Comparison of ENCODE assay signal across 24 mouse cellular contexts in the genomic region with DNA sequence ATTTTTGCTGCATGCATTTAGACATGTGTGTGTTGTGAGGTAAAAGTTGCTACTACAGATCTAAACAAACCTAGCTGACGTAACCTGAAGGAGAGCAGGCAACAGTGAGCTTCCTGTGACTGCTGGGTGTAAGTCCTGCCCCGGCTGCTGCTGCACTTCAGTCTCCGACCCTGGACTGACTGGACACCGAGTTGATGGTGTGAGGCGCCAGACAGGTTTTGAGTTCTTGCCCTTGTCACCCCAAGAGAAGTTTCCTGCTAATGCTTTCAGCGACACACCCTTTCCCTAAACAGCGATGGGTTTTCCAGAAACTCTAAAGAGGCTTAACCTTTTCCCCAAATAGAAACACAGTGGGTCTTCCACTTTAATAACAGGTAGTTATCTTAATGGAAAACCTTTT.
DNase-seq lines count a peak whose midpoint lies in the region; ATAC-seq lines count a peak whose summit lies in the region.
"Had no signal": no experiment of that assay in that cellular context is flagged by ENCODE, and none has a peak within 500 bp of the region (broad histone marks: within the 10 kb centered on the region; RNA-seq: fewer than 3 reads in every experiment).

No protein-coding gene starts in this region.

- WGBS in hindbrain, embryonic 16.5 days = 91% methylated on average over 7 of the region's 7 CpGs

- no peaks in the 10 kb centered on the region for H3K27me3 ChIP-seq in hindbrain, embryonic 16.5 days (replicated peaks; ENCODE audit: control insufficient read depth, insufficient read depth, low read length)
- H3K27me3 ChIP-seq: limb, embryonic 12.5 days; liver, embryonic 13.5 days; megakaryocyte, embryonic 14.5 days; midbrain, embryonic 13.5 days had no signal

- intact Hi-C loops in heart, postnatal 10 days (cut with DNase I) = no loop called here

- H3K9ac ChIP-seq in hindbrain, embryonic 16.5 days (ENCODE audit: low read depth, low read length) = no peak overlapping the region
- H3K9ac ChIP-seq: limb, embryonic 12.5 days; liver, embryonic 13.5 days; midbrain, embryonic 13.5 days had no signal

- no peaks in the 10 kb centered on the region for H3K9me3 ChIP-seq in hindbrain, embryonic 16.5 days (ENCODE audit: control insufficient read depth, low read length)
- H3K9me3 ChIP-seq: forebrain, embryonic 10.5 days; hindbrain, embryonic 10.5 days; limb, embryonic 12.5 days; liver, embryonic 13.5 days; midbrain, embryonic 13.5 days had no signal

- H3K4me2 ChIP-seq in hindbrain, embryonic 16.5 days (ENCODE audit: low read length) = no peak overlapping the region
- H3K4me2 ChIP-seq: limb, embryonic 12.5 days; liver, embryonic 13.5 days; midbrain, embryonic 13.5 days had no signal

- no peak for ATAC-seq in hindbrain, embryonic 16.5 days
- ATAC-seq: CD4-positive, CD25-positive, alpha-beta regulatory T cell, adult 4 months; forebrain, embryonic 16.5 days; hindbrain, postnatal 0 days; midbrain, embryonic 13.5 days had no signal

- no peaks in the 10 kb centered on the region for H3K4me1 ChIP-seq in hindbrain, embryonic 16.5 days (ENCODE audit: control insufficient read depth, insufficient read depth, low read depth, low read length)
- H3K4me1 ChIP-seq: liver, embryonic 13.5 days; megakaryocyte, embryonic 14.5 days had no signal

- peak; percentile 30 for DNase-seq in adrenal gland, adult 8-10 months
- DNase-seq in adrenal gland, postnatal 14 days = no peak
- peak; percentile 68 for DNase-seq in heart, adult 8-10 months (ENCODE audit: low spot score)
- no peak for DNase-seq in heart, postnatal 10 days
- peak; percentile 40 to 50 for DNase-seq in kidney, adult 8-10 months
- no peak for DNase-seq in kidney, postnatal 10 days
- peak; percentile 20 to 22 for DNase-seq in adrenal gland, postnatal 36 days
- DNase-seq: cerebellum, adult 11-12 months; cerebellum, postnatal 10 days; liver, embryonic 13.5 days; lung, adult 2 months; lung, postnatal 14 days; thymus, adult 2 months; thymus, postnatal 4 days had no signal

- H3K27ac ChIP-seq in hindbrain, embryonic 16.5 days (ENCODE audit: low read depth, low read length) = no peak overlapping the region
- H3K27ac ChIP-seq: forebrain, embryonic 10.5 days; hindbrain, embryonic 10.5 days; hindbrain, postnatal 0 days; kidney, postnatal 0 days; limb, embryonic 12.5 days; liver, embryonic 13.5 days; midbrain, embryonic 13.5 days had no signal

- no peak overlapping the region for H3K4me3 ChIP-seq in hindbrain, embryonic 16.5 days (ENCODE audit: low read length)
- H3K4me3 ChIP-seq: forebrain, embryonic 10.5 days; hindbrain, embryonic 10.5 days; limb, embryonic 12.5 days; liver, embryonic 13.5 days; megakaryocyte, embryonic 14.5 days; midbrain, embryonic 13.5 days had no signal

- no peaks in the 10 kb centered on the region for H3K36me3 ChIP-seq in hindbrain, embryonic 16.5 days (ENCODE audit: control insufficient read depth, insufficient read depth, low read length)
- H3K36me3 ChIP-seq: forebrain, embryonic 10.5 days; hindbrain, embryonic 10.5 days; limb, embryonic 12.5 days; liver, embryonic 13.5 days; midbrain, embryonic 13.5 days had no signal

Comparison
In these comparisons a context has a peak if more than half of its experiments do, and no peak if none do; other contexts are left out.
1. DNase-seq: peak in adrenal gland, adult 8-10 months (single experiment), heart, adult 8-10 months (single experiment), kidney, adult 8-10 months (2 of 2) and adrenal gland, postnatal 36 days (2 of 2); none in adrenal gland, postnatal 14 days (single experiment), heart, postnatal 10 days (0 of 2) and kidney, postnatal 10 days (single experiment).